Mouse (Mus musculus) spleen, adult 2 months (tissue): ENCODE measurements around the gene Syt16.

Experiments used
- CTCF ChIP-seq: fragments of 200-500 bp; IDR thresholded peaks from 2 replicates; pipeline ENCODE4 v1.5.1; 2011; ENCODE audit warnings: mild to moderate bottlenecking, inconsistent platforms; ENCODE audit not compliant: insufficient read depth, insufficient read length, insufficient replicate concordance; ENCODE audit errors: extremely low read depth
- POLR2A ChIP-seq: fragments of 200-500 bp; IDR thresholded peaks from 2 replicates; pipeline ENCODE4 v1.6.1; 2011; ENCODE audit warnings: low read depth, low read length, inconsistent platforms

- TF ChIP-seq POLR2A (no peak), CTCF (no peak)
Measured at GRCm38 (mm10) chr12:74002449-74002848, 5.0 kb downstream of the Syt16 start.
